Mouse (Mus musculus) erythroblast, embryonic 14.5 days (primary cell): ENCODE measurements around the gene Kcnv2.

Experiments
- GATA1 ChIP-seq: IDR thresholded peaks from 2 replicates; pipeline ENCODE4 v1.6.1; 2012; ENCODE audit warnings: low read length, inconsistent platforms, mixed read lengths
- TAL1 ChIP-seq: IDR thresholded peaks from 3 replicates; pipeline ENCODE4 v1.6.1; 2012; ENCODE audit warnings: low read length, inconsistent platforms, mixed read lengths

- TF ChIP-seq GATA1 = no peak
- no peak for TF ChIP-seq TAL1
Observed at GRCm38 (mm10) chr19:27370174-27370573, 47.8 kb downstream of the Kcnv2 start.
